Mouse (Mus musculus): ENCODE measurements around the gene Slc6a17. TPM values are rescaled to one million over a fixed set of nuclear protein-coding genes. Genes with fewer than 3 reads are reported as not detected.

Gene Slc6a17
- polyA plus RNA-seq, 1 experiment: 0.88 TPM

- Histone ChIP-seq H3K4me1 (ENCODE audit: control insufficient read depth, insufficient read depth, low read length) (no peaks in the 10 kb centered on the region), H3K4me3 (ENCODE audit: control insufficient read depth, low read depth, low read length) (no peak overlapping the region), H3K27ac (ENCODE audit: control insufficient read depth, insufficient read depth, low read depth, low read length) (no peak overlapping the region), H3K36me3 (ENCODE audit: control insufficient read depth, insufficient read depth, low read length) (no peaks in the 10 kb centered on the region), H3K27me3 (ENCODE audit: control insufficient read depth, insufficient read depth, low read length) (no peaks in the 10 kb centered on the region)
- TF ChIP-seq CTCF (IDR thresholded peaks at IDR 0.05; ENCODE audit: control insufficient read depth, insufficient read depth, insufficient replicate concordance, low read depth, low read length): no peak
- no peak for TF ChIP-seq POLR2A (IDR thresholded peaks at IDR 0.05; ENCODE audit: control insufficient read depth, low read depth, low read length)
Measured at GRCm38 (mm10) chr3:107491459-107491858, 26.4 kb downstream of the Slc6a17 start.

- Histone ChIP-seq H3K36me3 (ENCODE audit: control insufficient read depth, insufficient read depth, low read length) (no peaks in the 10 kb centered on the region), H3K4me1 (ENCODE audit: control insufficient read depth, insufficient read depth, low read length) (no peaks in the 10 kb centered on the region), H3K4me3 (ENCODE audit: control insufficient read depth, low read depth, low read length) (no peak overlapping the region), H3K27ac (ENCODE audit: control insufficient read depth, insufficient read depth, low read depth, low read length) (no peak overlapping the region), H3K27me3 (ENCODE audit: control insufficient read depth, insufficient read depth, low read length) (no peaks in the 10 kb centered on the region)
- TF ChIP-seq CTCF (IDR thresholded peaks at IDR 0.05; ENCODE audit: control insufficient read depth, insufficient read depth, insufficient replicate concordance, low read depth, low read length): no peak
- TF ChIP-seq POLR2A (IDR thresholded peaks at IDR 0.05; ENCODE audit: control insufficient read depth, low read depth, low read length): no peak
Measured at GRCm38 (mm10) chr3:107488637-107489036, 29.2 kb downstream of the Slc6a17 start.

GRCm38 (mm10) chr3:107483290-107483689 lies 34.5 kb downstream of the Slc6a17 start:
- no peak for TF ChIP-seq CTCF (IDR thresholded peaks at IDR 0.05; ENCODE audit: control insufficient read depth, insufficient read depth, insufficient replicate concordance, low read depth, low read length)
- no peak for TF ChIP-seq POLR2A (IDR thresholded peaks at IDR 0.05; ENCODE audit: control insufficient read depth, low read depth, low read length)
- no peaks in the 10 kb centered on the region for H3K36me3 ChIP-seq (ENCODE audit: control insufficient read depth, insufficient read depth, low read length)

GRCm38 (mm10) chr3:107480660-107481059 lies 37.2 kb downstream of the Slc6a17 start:
- TF ChIP-seq CTCF (IDR thresholded peaks at IDR 0.05; ENCODE audit: control insufficient read depth, insufficient read depth, insufficient replicate concordance, low read depth, low read length) (no peak), POLR2A (IDR thresholded peaks at IDR 0.05; ENCODE audit: control insufficient read depth, low read depth, low read length) (no peak)
- H3K4me3 ChIP-seq (ENCODE audit: control insufficient read depth, low read depth, low read length): no peak overlapping the region
- no peaks in the 10 kb centered on the region for H3K36me3 ChIP-seq (ENCODE audit: control insufficient read depth, insufficient read depth, low read length)
- no peaks in the 10 kb centered on the region for H3K4me1 ChIP-seq (ENCODE audit: control insufficient read depth, insufficient read depth, low read length)
- no peaks in the 10 kb centered on the region for H3K27me3 ChIP-seq (ENCODE audit: control insufficient read depth, insufficient read depth, low read length)
- no peak overlapping the region for H3K27ac ChIP-seq (ENCODE audit: control insufficient read depth, insufficient read depth, low read depth, low read length)

More at GRCm38 (mm10) chr3:107483290-107483689, 34.5 kb downstream of the Slc6a17 start:
- Histone ChIP-seq H3K4me1 (ENCODE audit: control insufficient read depth, insufficient read depth, low read length) (no peaks in the 10 kb centered on the region), H3K27me3 (ENCODE audit: control insufficient read depth, insufficient read depth, low read length) (no peaks in the 10 kb centered on the region), H3K27ac (ENCODE audit: control insufficient read depth, insufficient read depth, low read depth, low read length) (no peak overlapping the region), H3K4me3 (ENCODE audit: control insufficient read depth, low read depth, low read length) (no peak overlapping the region)

- no peak overlapping the region for H3K27ac ChIP-seq (ENCODE audit: control insufficient read depth, insufficient read depth, low read depth, low read length)
- TF ChIP-seq POLR2A (IDR thresholded peaks at IDR 0.05; ENCODE audit: control insufficient read depth, low read depth, low read length) (no peak), CTCF (IDR thresholded peaks at IDR 0.05; ENCODE audit: control insufficient read depth, insufficient read depth, insufficient replicate concordance, low read depth, low read length) (peak; percentile 95)
- H3K4me3 ChIP-seq (ENCODE audit: control insufficient read depth, low read depth, low read length): no peak overlapping the region
- H3K36me3 ChIP-seq (ENCODE audit: control insufficient read depth, insufficient read depth, low read length): no peaks in the 10 kb centered on the region
- no peaks in the 10 kb centered on the region for H3K27me3 ChIP-seq (ENCODE audit: control insufficient read depth, insufficient read depth, low read length)
- no peaks in the 10 kb centered on the region for H3K4me1 ChIP-seq (ENCODE audit: control insufficient read depth, insufficient read depth, low read length)
Measured at GRCm38 (mm10) chr3:107472198-107472597, 45.6 kb downstream of the Slc6a17 start.

- TF ChIP-seq CTCF (IDR thresholded peaks at IDR 0.05; ENCODE audit: control insufficient read depth, insufficient read depth, insufficient replicate concordance, low read depth, low read length): no peak
- no peak for TF ChIP-seq POLR2A (IDR thresholded peaks at IDR 0.05; ENCODE audit: control insufficient read depth, low read depth, low read length)
- Histone ChIP-seq H3K36me3 (ENCODE audit: control insufficient read depth, insufficient read depth, low read length) (no peaks in the 10 kb centered on the region), H3K4me3 (ENCODE audit: control insufficient read depth, low read depth, low read length) (no peak overlapping the region), H3K27me3 (ENCODE audit: control insufficient read depth, insufficient read depth, low read length) (no peaks in the 10 kb centered on the region), H3K4me1 (ENCODE audit: control insufficient read depth, insufficient read depth, low read length) (no peaks in the 10 kb centered on the region), H3K27ac (ENCODE audit: control insufficient read depth, insufficient read depth, low read depth, low read length) (no peak overlapping the region)
Measured at GRCm38 (mm10) chr3:107469059-107469458, 48.8 kb downstream of the Slc6a17 start.

GRCm38 (mm10) chr3:107468106-107468505 lies 49.7 kb downstream of the Slc6a17 start:
- Histone ChIP-seq H3K27ac (ENCODE audit: control insufficient read depth, insufficient read depth, low read depth, low read length) (no peak overlapping the region), H3K27me3 (ENCODE audit: control insufficient read depth, insufficient read depth, low read length) (no peaks in the 10 kb centered on the region), H3K36me3 (ENCODE audit: control insufficient read depth, insufficient read depth, low read length) (no peaks in the 10 kb centered on the region), H3K4me3 (ENCODE audit: control insufficient read depth, low read depth, low read length) (no peak overlapping the region), H3K4me1 (ENCODE audit: control insufficient read depth, insufficient read depth, low read length) (no peaks in the 10 kb centered on the region)
- TF ChIP-seq CTCF (IDR thresholded peaks at IDR 0.05; ENCODE audit: control insufficient read depth, insufficient read depth, insufficient replicate concordance, low read depth, low read length) (no peak), POLR2A (IDR thresholded peaks at IDR 0.05; ENCODE audit: control insufficient read depth, low read depth, low read length) (no peak)

GRCm38 (mm10) chr3:107466577-107466976 lies 51.2 kb downstream of the Slc6a17 start:
- no peaks in the 10 kb centered on the region for H3K36me3 ChIP-seq (ENCODE audit: control insufficient read depth, insufficient read depth, low read length)
- no peak for TF ChIP-seq POLR2A (IDR thresholded peaks at IDR 0.05; ENCODE audit: control insufficient read depth, low read depth, low read length)
- TF ChIP-seq CTCF (IDR thresholded peaks at IDR 0.05; ENCODE audit: control insufficient read depth, insufficient read depth, insufficient replicate concordance, low read depth, low read length): peak; percentile 68; the same call in 1 of the 2 replicates
- no peak overlapping the region for H3K4me3 ChIP-seq (ENCODE audit: control insufficient read depth, low read depth, low read length)
- no peaks in the 10 kb centered on the region for H3K4me1 ChIP-seq (ENCODE audit: control insufficient read depth, insufficient read depth, low read length)
- no peaks in the 10 kb centered on the region for H3K27me3 ChIP-seq (ENCODE audit: control insufficient read depth, insufficient read depth, low read length)
- no peak overlapping the region for H3K27ac ChIP-seq (ENCODE audit: control insufficient read depth, insufficient read depth, low read depth, low read length)
